Mouse (Mus musculus) forebrain, embryonic 11.5 days (tissue): ENCODE results near the gene Ormdl3. TPM values are rescaled to one million over a fixed set of nuclear protein-coding genes. Genes with fewer than 3 reads are reported as not detected.

Experiments
- ATAC-seq: fragments of 200-750 bp; cut with Nextera tagmentation; replicated peaks from 2 replicates; pipeline ENCODE4 v1.8.0; 2017; ENCODE audit warnings: moderate TSS enrichment; ENCODE audit not compliant: low FRiP score
- DNase-seq: peaks from one replicate; pipeline ENCODE4 v3.0.0-alpha.2; 2017; ENCODE audit warnings: low spot score
- H3K27ac ChIP-seq: fragments of 300-500 bp; sonication (generic); 2 replicates; pipeline ENCODE4 v1.5.1; 2014; ENCODE audit warnings: low read depth, low read length
- H3K27me3 ChIP-seq: fragments of 300-500 bp; sonication (generic); 2 replicates; pipeline ENCODE4 v1.6.1; 2014; ENCODE audit warnings: mild to moderate bottlenecking, low read length, mixed read lengths; ENCODE audit not compliant: control insufficient read depth, insufficient read depth
- H3K36me3 ChIP-seq: fragments of 300-500 bp; sonication (generic); 2 replicates; pipeline ENCODE4 v1.6.1; 2014; ENCODE audit warnings: mild to moderate bottlenecking, low read length, moderate library complexity, mixed read lengths; ENCODE audit not compliant: control insufficient read depth, insufficient read depth
- H3K4me1 ChIP-seq: fragments of 300-500 bp; sonication (generic); replicated peaks from 2 replicates; pipeline ENCODE4 v1.6.1; 2014; ENCODE audit warnings: low read length, mixed read lengths; ENCODE audit not compliant: control insufficient read depth, insufficient read depth
- H3K4me2 ChIP-seq: fragments of 300-500 bp; sonication (generic); 2 replicates; pipeline ENCODE4 v1.6.1; 2014; ENCODE audit warnings: low read depth, mild to moderate bottlenecking, low read length, moderate library complexity, mixed read lengths; ENCODE audit not compliant: severe bottlenecking
- H3K4me3 ChIP-seq: fragments of 300-500 bp; sonication (generic); 2 replicates; pipeline ENCODE4 v1.5.1; 2014; ENCODE audit warnings: low read depth, low read length
- H3K9ac ChIP-seq: fragments of 300-500 bp; sonication (generic); 2 replicates; pipeline ENCODE4 v1.6.1; 2014; ENCODE audit warnings: low read length
- H3K9me3 ChIP-seq: fragments of 300-500 bp; sonication (generic); 2 replicates; pipeline ENCODE4 v1.6.1; 2016; ENCODE audit warnings: low read length, mixed read lengths; ENCODE audit not compliant: control insufficient read depth
- WGBS: fragments of 180-500 bp; shearing (Covaris S2); extraction: QIAGEN DNeasy Blood & Tissue Kit; methylation state at CpG from one replicate; pipeline ENCODE4 v1.1.7; 2014; 5-methylcytosine and 5-hydroxymethylcytosine counted together
- polyA plus RNA-seq: library from polyadenylated mRNA; unstranded; fragments of >200 nt; fragmentation: Nextera tagmentation; extraction: Ambion mirVana; gene quantifications from 2 replicates; pipeline ENCODE4 v1.2.1, GENCODE M21; 2014

The Ormdl3 gene
- polyA plus RNA-seq, 1 experiment from 2014 or later: 8.6 TPM

DNA sequence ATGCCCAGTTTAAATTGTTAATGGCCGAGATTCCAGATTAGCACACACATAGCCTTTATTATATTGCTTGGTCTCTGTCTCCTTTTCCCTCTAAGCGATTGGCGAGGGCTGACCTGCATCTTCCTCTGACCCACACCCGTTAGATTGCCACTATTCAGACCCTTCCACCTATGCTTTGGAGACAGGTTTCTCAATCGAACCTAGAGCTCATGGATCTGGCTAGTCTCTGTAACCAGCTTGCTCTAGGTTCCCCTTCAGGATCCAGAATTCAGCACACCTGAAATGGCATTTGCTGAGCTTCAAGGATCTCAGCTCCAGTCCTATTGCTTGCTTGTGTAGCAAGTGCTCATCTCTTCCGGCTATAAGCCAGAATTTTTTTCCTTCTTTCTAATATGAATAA lies 17.7 kb downstream of the Ormdl3 start:
- Histone ChIP-seq H3K27me3 (no peaks in the 10 kb centered on the region), H3K9me3 (no peaks in the 10 kb centered on the region), H3K36me3 (no peaks in the 10 kb centered on the region), H3K9ac (no peak overlapping the region), H3K4me2 (no peak overlapping the region), H3K4me1 (no peaks in the 10 kb centered on the region), H3K4me3 (no peak overlapping the region), H3K27ac (no peak overlapping the region)
- DNase-seq: no peak
- 80% methylated on average over 6 of the region's 6 CpGs for WGBS
- no peak for ATAC-seq

DNA sequence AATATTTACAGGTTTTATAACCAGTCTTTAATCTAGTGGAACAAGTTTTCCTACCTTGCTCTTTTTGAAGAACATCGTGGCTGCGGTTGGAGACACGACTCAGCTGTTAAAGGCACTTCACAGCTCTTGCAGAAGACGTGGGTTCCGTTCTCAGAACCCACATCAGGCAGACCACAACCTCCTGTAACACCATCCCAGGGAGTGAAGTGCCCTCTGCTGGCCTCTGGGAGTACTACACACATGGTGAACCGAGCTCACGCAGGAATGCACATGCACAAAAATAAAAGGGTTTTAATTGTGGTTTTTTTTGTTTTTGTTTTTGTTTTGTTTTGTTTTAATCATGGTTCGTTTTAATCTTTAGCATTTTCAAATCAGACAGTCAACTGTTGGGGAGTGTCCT lies 18.8 kb downstream of the Ormdl3 start:
- H3K4me2 ChIP-seq: no peak overlapping the region

DNA sequence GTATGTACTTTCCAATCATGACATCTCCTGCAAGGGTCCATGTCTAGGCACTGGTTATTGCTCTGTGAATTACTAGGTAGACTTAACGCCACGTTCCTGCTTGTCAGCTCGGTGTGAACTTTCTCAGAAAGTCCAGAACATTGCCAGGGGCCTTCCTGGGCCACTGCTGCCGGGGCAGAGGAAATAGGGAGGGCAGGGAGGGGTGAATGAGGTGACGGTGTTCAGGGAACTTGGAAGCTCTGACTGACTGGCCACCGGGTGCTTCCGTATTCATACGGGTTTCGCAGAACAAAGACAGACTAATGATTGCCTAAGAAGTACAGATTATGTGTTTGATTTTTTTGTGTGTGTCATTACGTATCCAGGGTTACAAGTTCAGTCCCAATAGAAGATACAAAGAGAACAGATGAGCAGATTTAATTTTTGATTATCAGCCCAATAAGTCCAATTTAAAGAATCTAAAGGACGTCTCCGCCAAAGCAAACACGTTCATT lies 23.2 kb downstream of the Ormdl3 start:
- H3K4me1 ChIP-seq: no peaks in the 10 kb centered on the region; the same call in 1 of the 2 replicates
- H3K36me3 ChIP-seq: no peaks in the 10 kb centered on the region
- H3K27me3 ChIP-seq: no peaks in the 10 kb centered on the region
- H3K27ac ChIP-seq: no peak overlapping the region
- H3K4me3 ChIP-seq: no peak overlapping the region
- ATAC-seq (no peak), DNase-seq (no peak)
- WGBS: 75% methylated on average over 13 of the region's 13 CpGs
- no peaks in the 10 kb centered on the region for H3K9me3 ChIP-seq
- no peak overlapping the region for H3K9ac ChIP-seq
- no peak overlapping the region for H3K4me2 ChIP-seq

More for the DNA sequence above, 18.8 kb downstream of the Ormdl3 start:
- H3K4me3 ChIP-seq: no peak overlapping the region
- no peaks in the 10 kb centered on the region for H3K36me3 ChIP-seq
- no peak for DNase-seq
- no peaks in the 10 kb centered on the region for H3K27me3 ChIP-seq
- no peak for ATAC-seq
- WGBS: 90% methylated on average over 8 of the region's 8 CpGs
- H3K9me3 ChIP-seq: no peaks in the 10 kb centered on the region
- H3K9ac ChIP-seq: no peak overlapping the region
- H3K27ac ChIP-seq: no peak overlapping the region
- H3K4me1 ChIP-seq: no peaks in the 10 kb centered on the region

DNA sequence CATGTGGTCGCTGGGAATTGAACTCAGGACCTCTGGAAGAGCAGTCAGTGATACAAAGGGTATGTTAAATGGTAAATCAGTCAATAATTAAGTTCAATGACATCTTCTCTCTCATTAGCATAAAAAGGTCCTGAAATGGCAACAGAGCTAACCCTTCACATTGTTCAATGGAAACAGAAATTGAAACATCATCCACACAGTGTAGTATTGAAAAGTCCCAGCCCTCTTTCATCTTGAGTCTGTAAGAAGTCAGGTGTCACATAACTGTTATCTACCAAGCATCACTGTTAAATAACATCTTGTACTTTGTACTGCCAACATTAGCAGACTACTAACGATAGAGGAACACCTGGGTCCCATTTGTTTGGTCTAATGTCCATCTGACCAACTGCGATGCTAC lies 24.1 kb downstream of the Ormdl3 start:
- DNase-seq (no peak), ATAC-seq (no peak)
- H3K4me1 ChIP-seq: no peaks in the 10 kb centered on the region; the same call in 1 of the 2 replicates
- no peaks in the 10 kb centered on the region for H3K36me3 ChIP-seq
- H3K4me3 ChIP-seq: no peak overlapping the region
- H3K27ac ChIP-seq: no peak overlapping the region
- no peaks in the 10 kb centered on the region for H3K27me3 ChIP-seq
- WGBS: 88% methylated on average over 3 of the region's 3 CpGs
- H3K9me3 ChIP-seq: no peaks in the 10 kb centered on the region
- no peak overlapping the region for H3K9ac ChIP-seq
- H3K4me2 ChIP-seq: no peak overlapping the region

DNA sequence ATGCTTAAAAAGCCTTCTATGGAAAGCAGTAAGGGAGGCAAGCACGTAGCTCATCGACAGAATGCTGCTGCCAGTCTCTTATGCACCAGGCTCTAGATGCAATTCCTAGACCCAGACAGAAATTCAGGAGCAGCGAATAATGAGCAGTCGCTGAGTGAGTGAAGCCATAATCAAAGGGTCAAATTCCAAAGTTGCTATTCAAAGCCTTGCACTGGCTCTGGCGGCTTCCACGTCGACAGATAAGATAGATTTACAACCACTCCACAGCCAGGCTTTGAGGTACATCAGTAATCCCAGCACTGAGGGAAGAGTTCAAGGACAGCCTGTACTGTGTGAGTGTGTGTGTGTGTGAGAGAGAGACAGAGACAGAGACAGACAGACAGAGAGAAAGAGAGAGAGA lies 26.2 kb downstream of the Ormdl3 start:
- Histone ChIP-seq H3K9ac (no peak overlapping the region), H3K4me1 (no peaks in the 10 kb centered on the region; the same call in 1 of the 2 replicates), H3K4me3 (no peak overlapping the region), H3K27ac (no peak overlapping the region), H3K4me2 (no peak overlapping the region), H3K27me3 (no peaks in the 10 kb centered on the region), H3K36me3 (no peaks in the 10 kb centered on the region), H3K9me3 (no peaks in the 10 kb centered on the region)
- DNase-seq (no peak), ATAC-seq (no peak)
- 32% methylated on average over 7 of the region's 7 CpGs for whole genome bisulfite sequencing

DNA sequence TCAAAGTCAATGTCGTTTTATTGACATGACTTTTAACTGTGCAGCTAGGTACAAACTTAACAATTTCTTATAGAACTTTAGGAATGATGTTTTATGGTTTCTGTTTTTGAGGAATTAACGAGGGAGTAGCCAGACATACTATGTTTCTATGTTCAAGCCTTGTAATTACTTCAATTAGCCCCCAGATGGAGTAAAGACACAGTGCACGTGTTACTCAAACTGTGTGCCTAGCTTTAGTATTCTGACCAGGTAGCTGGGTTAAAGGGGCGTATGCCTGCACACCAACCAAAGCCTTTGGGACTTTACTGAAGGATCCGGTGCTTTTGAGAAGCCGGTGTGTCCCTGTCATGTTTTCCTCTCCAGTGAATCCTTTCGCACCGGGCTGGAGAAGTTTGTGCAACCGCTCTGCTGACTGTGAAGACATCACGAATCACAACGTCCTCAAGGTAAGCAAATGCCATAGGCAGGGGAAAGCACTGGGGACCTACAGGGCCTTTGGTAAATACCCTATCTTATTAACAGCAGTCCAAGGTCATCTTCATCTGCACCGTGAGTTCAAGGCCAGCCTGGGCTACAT lies 32.0 kb downstream of the Ormdl3 start:
- ATAC-seq (no peak), DNase-seq (no peak)
- Histone ChIP-seq H3K4me3 (no peak overlapping the region), H3K27ac (no peak overlapping the region), H3K9me3 (no peaks in the 10 kb centered on the region), H3K4me1 (peaks cover 4% of the 10 kb centered on the region; the same call in 1 of the 2 replicates), H3K4me2 (no peak overlapping the region), H3K36me3 (no peaks in the 10 kb centered on the region), H3K27me3 (peaks cover 3% of the 10 kb centered on the region), H3K9ac (no peak overlapping the region)
- 64% methylated on average over 12 of the region's 12 CpGs for whole genome bisulfite sequencing

DNA sequence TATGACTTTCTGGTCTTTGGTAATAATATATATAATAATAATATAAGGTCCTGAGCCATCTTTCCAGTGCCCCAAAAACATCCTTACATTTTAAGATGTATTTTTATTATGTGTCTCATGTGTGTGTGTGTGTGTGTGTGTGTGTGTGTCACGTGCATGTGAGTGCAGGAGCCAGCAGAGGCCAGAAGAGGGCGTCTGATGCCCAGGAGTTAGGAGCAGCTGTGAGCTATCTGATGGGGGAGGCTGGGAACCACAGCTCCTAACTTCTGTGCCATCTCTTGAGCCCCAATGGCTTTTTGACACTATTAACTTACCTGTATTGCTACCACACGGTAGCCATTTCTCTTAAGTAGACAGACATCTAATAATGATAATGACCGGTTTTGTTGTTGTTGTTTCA lies 33.2 kb downstream of the Ormdl3 start:
- DNase-seq: no peak
- Histone ChIP-seq H3K9ac (no peak overlapping the region), H3K4me2 (no peak overlapping the region), H3K36me3 (no peaks in the 10 kb centered on the region), H3K4me1 (peaks cover 4% of the 10 kb centered on the region; the same call in 1 of the 2 replicates), H3K9me3 (no peaks in the 10 kb centered on the region), H3K27me3 (peaks cover 14% of the 10 kb centered on the region), H3K4me3 (no peak overlapping the region), H3K27ac (no peak overlapping the region)
- WGBS: 92% methylated on average over 4 of the region's 4 CpGs
- ATAC-seq: no peak

DNA sequence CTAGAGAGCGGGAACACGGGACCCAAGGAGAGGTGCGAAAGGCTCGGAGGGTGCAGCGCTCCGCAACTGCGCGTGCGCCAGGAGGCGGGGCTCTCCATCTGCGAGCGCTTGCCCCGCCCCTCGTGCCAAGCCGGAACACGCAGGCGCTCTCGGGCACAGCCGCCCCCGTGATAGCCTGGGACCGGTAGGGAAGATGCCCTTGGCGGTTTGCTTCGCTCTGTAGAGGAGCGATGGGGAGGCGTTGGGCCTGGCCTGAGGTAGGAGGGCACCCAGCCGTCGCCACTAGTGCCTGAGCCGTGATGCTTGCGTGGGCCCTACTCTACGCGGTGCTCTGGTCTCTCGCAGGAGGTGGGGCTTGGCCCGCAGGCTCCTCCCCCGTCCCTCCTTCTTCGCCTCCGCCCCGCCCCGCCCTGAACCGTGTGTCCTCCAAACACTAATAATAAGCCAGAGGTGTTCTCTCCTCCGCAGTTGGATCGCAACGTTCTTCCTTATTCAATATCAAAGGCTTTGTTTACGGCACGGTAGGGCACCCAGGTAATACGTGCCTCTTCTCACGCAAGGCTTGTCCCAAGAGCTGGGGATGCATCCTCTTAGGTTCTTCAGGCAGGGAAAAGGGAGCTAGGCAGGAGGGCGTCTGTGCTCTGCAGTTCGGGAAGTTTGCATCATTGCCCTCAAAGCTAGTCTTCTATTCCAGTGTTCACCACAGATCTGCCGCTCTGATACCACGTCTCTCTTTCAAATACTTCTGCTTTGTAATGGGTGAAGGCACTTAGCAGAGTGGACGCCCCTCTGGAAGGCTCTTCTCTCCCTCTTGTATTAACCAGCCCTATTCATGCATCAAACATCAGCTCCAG lies 36.0 kb downstream of the Ormdl3 start, which contains the start of gene Zpbp2:
Zpbp2 (plus strand) TSS at position 123 of the 854 bp plus-strand sequence.
- H3K4me2 ChIP-seq: peak within 1 kb of the TSS; percentile 85
- H3K9me3 ChIP-seq: no peaks in the 10 kb centered on the region
- 1% methylated on average over 51 of the region's 51 CpGs for WGBS
- H3K36me3 ChIP-seq: no peaks in the 10 kb centered on the region
- peaks cover 4% of the 10 kb centered on the region; the same call in 1 of the 2 replicates for H3K4me1 ChIP-seq
- ATAC-seq: peak; percentile 98
- peak within 1 kb of the TSS; percentile 67 for H3K9ac ChIP-seq
- peak; percentile 96 for DNase-seq
- no peak within 1 kb of the TSS for H3K27ac ChIP-seq
- H3K27me3 ChIP-seq: peaks cover 33% of the 10 kb centered on the region
- H3K4me3 ChIP-seq: peak within 1 kb of the TSS; percentile 78
